Mouse (Mus musculus) stomach, embryonic 15.5 days (tissue): ENCODE results near the gene Smg1. TPM values are rescaled to one million over a fixed set of nuclear protein-coding genes. Genes with fewer than 3 reads are reported as not detected.

Experiments used
- ATAC-seq: fragments of 200-750 bp; cut with Nextera tagmentation; 2 replicates; pipeline ENCODE4 v1.8.0; 2017; ENCODE audit warnings: low read depth, moderate number of reproducible peaks, moderate TSS enrichment; ENCODE audit not compliant: insufficient read depth, low FRiP score
- H3K27ac ChIP-seq: fragments of 300-500 bp; sonication (generic); 2 replicates; pipeline ENCODE4 v1.5.1; 2015; ENCODE audit warnings: mild to moderate bottlenecking, inconsistent platforms
- H3K27me3 ChIP-seq: fragments of 300-500 bp; sonication (generic); replicated peaks from 2 replicates; pipeline ENCODE4 v1.6.1; 2015; ENCODE audit warnings: inconsistent platforms
- H3K36me3 ChIP-seq: fragments of 300-500 bp; sonication (generic); 2 replicates; pipeline ENCODE4 v1.6.1; 2015; ENCODE audit warnings: inconsistent platforms
- H3K4me1 ChIP-seq: fragments of 300-500 bp; sonication (generic); 2 replicates; pipeline ENCODE4 v1.6.1; 2015; ENCODE audit warnings: inconsistent platforms
- H3K4me2 ChIP-seq: fragments of 300-500 bp; sonication (generic); 2 replicates; pipeline ENCODE4 v1.6.1; 2015; ENCODE audit warnings: mild to moderate bottlenecking, inconsistent platforms
- H3K4me3 ChIP-seq: fragments of 300-500 bp; sonication (generic); replicated peaks from 2 replicates; pipeline ENCODE4 v1.5.1; 2015; ENCODE audit warnings: inconsistent platforms
- H3K9ac ChIP-seq: fragments of 300-500 bp; sonication (generic); 2 replicates; pipeline ENCODE4 v1.6.1; 2015; ENCODE audit warnings: inconsistent platforms
- H3K9me3 ChIP-seq: fragments of 300-500 bp; sonication (generic); 2 replicates; pipeline ENCODE4 v1.6.1; 2016; ENCODE audit warnings: inconsistent platforms
- WGBS: fragments of 180-500 bp; shearing (Covaris S2); methylation state at CpG from one replicate; pipeline ENCODE4 v1.1.7; 2015; 5-methylcytosine and 5-hydroxymethylcytosine counted together
- polyA plus RNA-seq: library from polyadenylated mRNA; unstranded; fragments of >200 nt; fragmentation: Nextera tagmentation; extraction: Ambion mirVana; gene quantifications from 2 replicates; pipeline ENCODE4 v1.2.1, GENCODE M21; 2015

The Smg1 gene
- polyA plus RNA-seq, 1 experiment from 2014 or later: 22.0 TPM

- WGBS: under 1% methylated on average over 50 of the region's 50 CpGs
Observed at GRCm38 (mm10) chr7:118242911-118243412, 508 bp downstream of the Smg1 start.

GRCm38 (mm10) chr7:118242309-118242708 lies 1.2 kb downstream of the Smg1 start:
- WGBS: 11% methylated on average over 6 of the region's 6 CpGs
- peak overlapping the region; percentile 93; the same call in 1 of the 2 replicates for H3K27ac ChIP-seq
- no peak for ATAC-seq

More at GRCm38 (mm10) chr7:118242911-118243412, 508 bp downstream of the Smg1 start:
- Histone ChIP-seq H3K27me3 (no peaks in the 10 kb centered on the region), H3K27ac (peak overlapping the region; percentile 93), H3K9me3 (no peaks in the 10 kb centered on the region), H3K9ac (peak overlapping the region; percentile 92), H3K36me3 (no peaks in the 10 kb centered on the region), H3K4me1 (0 out of 2 replicates have a peak, but pooled peaks cover 3% of the 10 kb centered on the region), H3K4me3 (peak overlapping the region; percentile 92), H3K4me2 (peak overlapping the region; percentile 52)
- ATAC-seq: peak; percentile 45; the same call in 1 of the 2 replicates

GRCm38 (mm10) chr7:118240402-118240801 lies 3.1 kb downstream of the Smg1 start:
- H3K9ac ChIP-seq: no peak overlapping the region
- no peak overlapping the region for H3K27ac ChIP-seq
- no peaks in the 10 kb centered on the region for H3K36me3 ChIP-seq
- H3K4me1 ChIP-seq: 0 out of 2 replicates have a peak, but pooled peaks cover 3% of the 10 kb centered on the region
- ATAC-seq: no peak
- H3K9me3 ChIP-seq: no peaks in the 10 kb centered on the region
- no peak overlapping the region for H3K4me3 ChIP-seq
- no peaks in the 10 kb centered on the region for H3K27me3 ChIP-seq
- H3K4me2 ChIP-seq: no peak overlapping the region

More at GRCm38 (mm10) chr7:118242309-118242708, 1.2 kb downstream of the Smg1 start:
- Histone ChIP-seq H3K4me3 (peak overlapping the region; percentile 92), H3K4me1 (0 out of 2 replicates have a peak, but pooled peaks cover 3% of the 10 kb centered on the region), H3K4me2 (peak overlapping the region; percentile 52), H3K9me3 (no peaks in the 10 kb centered on the region), H3K27me3 (no peaks in the 10 kb centered on the region), H3K9ac (peak overlapping the region; percentile 92), H3K36me3 (no peaks in the 10 kb centered on the region)

- Histone ChIP-seq H3K27me3 (no peaks in the 10 kb centered on the region), H3K9me3 (no peaks in the 10 kb centered on the region), H3K9ac (no peak overlapping the region), H3K27ac (no peak overlapping the region), H3K4me1 (0 out of 2 replicates have a peak, but pooled peaks cover 3% of the 10 kb centered on the region), H3K36me3 (no peaks in the 10 kb centered on the region), H3K4me2 (no peak overlapping the region), H3K4me3 (no peak overlapping the region)
- 80% methylated on average over 5 of the region's 5 CpGs for WGBS
- ATAC-seq: no peak
Observed at GRCm38 (mm10) chr7:118239996-118240395, 3.5 kb downstream of the Smg1 start.

- Histone ChIP-seq H3K9ac (no peak overlapping the region), H3K27ac (no peak overlapping the region), H3K36me3 (no peaks in the 10 kb centered on the region), H3K27me3 (no peaks in the 10 kb centered on the region), H3K9me3 (no peaks in the 10 kb centered on the region), H3K4me3 (no peak overlapping the region), H3K4me2 (no peak overlapping the region), H3K4me1 (no peaks in the 10 kb centered on the region)
- ATAC-seq: no peak
Observed at GRCm38 (mm10) chr7:118236949-118237348, 6.5 kb downstream of the Smg1 start.

- H3K9me3 ChIP-seq: no peaks in the 10 kb centered on the region
- WGBS: 97% methylated on average over 1 of the region's 1 CpGs
- H3K9ac ChIP-seq: no peak overlapping the region
- no peak overlapping the region for H3K4me2 ChIP-seq
- no peaks in the 10 kb centered on the region for H3K4me1 ChIP-seq
- no peaks in the 10 kb centered on the region for H3K36me3 ChIP-seq
- no peak for ATAC-seq
- no peak overlapping the region for H3K27ac ChIP-seq
- no peak overlapping the region for H3K4me3 ChIP-seq
- H3K27me3 ChIP-seq: no peaks in the 10 kb centered on the region
Observed at GRCm38 (mm10) chr7:118234236-118234635, 9.2 kb downstream of the Smg1 start.

- Histone ChIP-seq H3K4me3 (no peak overlapping the region), H3K27me3 (no peaks in the 10 kb centered on the region), H3K9ac (no peak overlapping the region), H3K36me3 (no peaks in the 10 kb centered on the region), H3K4me1 (no peaks in the 10 kb centered on the region), H3K9me3 (no peaks in the 10 kb centered on the region), H3K4me2 (no peak overlapping the region), H3K27ac (no peak overlapping the region)
- ATAC-seq: no peak
Observed at GRCm38 (mm10) chr7:118232613-118233012, 10.9 kb downstream of the Smg1 start.

GRCm38 (mm10) chr7:118219777-118220176 lies 23.7 kb downstream of the Smg1 start:
- H3K4me1 ChIP-seq: no peaks in the 10 kb centered on the region
- H3K27ac ChIP-seq: no peak overlapping the region
- H3K36me3 ChIP-seq: no peaks in the 10 kb centered on the region
- no peaks in the 10 kb centered on the region for H3K27me3 ChIP-seq
- no peak for ATAC-seq
- H3K9ac ChIP-seq: no peak overlapping the region
- 92% methylated on average over 2 of the region's 2 CpGs for WGBS
- no peak overlapping the region for H3K4me3 ChIP-seq
- no peak overlapping the region for H3K4me2 ChIP-seq
- H3K9me3 ChIP-seq: no peaks in the 10 kb centered on the region

- Histone ChIP-seq H3K4me1 (no peaks in the 10 kb centered on the region), H3K36me3 (peaks cover 15% of the 10 kb centered on the region), H3K4me3 (no peak overlapping the region), H3K27me3 (no peaks in the 10 kb centered on the region), H3K9me3 (no peaks in the 10 kb centered on the region), H3K4me2 (no peak overlapping the region), H3K9ac (no peak overlapping the region), H3K27ac (no peak overlapping the region)
- no peak for ATAC-seq
- 88% methylated on average over 2 of the region's 2 CpGs for WGBS
Observed at GRCm38 (mm10) chr7:118206396-118206795, 37.1 kb downstream of the Smg1 start.

- H3K27ac ChIP-seq: no peak overlapping the region
- peaks cover 10% of the 10 kb centered on the region for H3K36me3 ChIP-seq
- H3K4me3 ChIP-seq: no peak overlapping the region
- no peak overlapping the region for H3K4me2 ChIP-seq
- WGBS: 88% methylated on average over 4 of the region's 4 CpGs
- no peak for ATAC-seq
- H3K9ac ChIP-seq: no peak overlapping the region
- H3K9me3 ChIP-seq: no peaks in the 10 kb centered on the region
- H3K4me1 ChIP-seq: no peaks in the 10 kb centered on the region
- no peaks in the 10 kb centered on the region for H3K27me3 ChIP-seq
Observed at GRCm38 (mm10) chr7:118195756-118196155, 47.7 kb downstream of the Smg1 start.

GRCm38 (mm10) chr7:118185878-118186277 lies 57.6 kb downstream of the Smg1 start:
- no peak overlapping the region for H3K9ac ChIP-seq
- peaks cover 21% of the 10 kb centered on the region for H3K36me3 ChIP-seq
- 90% methylated on average over 4 of the region's 4 CpGs for WGBS
- ATAC-seq: no peak
- H3K4me3 ChIP-seq: no peak overlapping the region
- H3K9me3 ChIP-seq: no peaks in the 10 kb centered on the region
- H3K4me1 ChIP-seq: no peaks in the 10 kb centered on the region
- H3K27me3 ChIP-seq: no peaks in the 10 kb centered on the region
- H3K27ac ChIP-seq: no peak overlapping the region
- no peak overlapping the region for H3K4me2 ChIP-seq

GRCm38 (mm10) chr7:118184604-118185003 lies 58.9 kb downstream of the Smg1 start:
- H3K9ac ChIP-seq: no peak overlapping the region
- H3K4me3 ChIP-seq: no peak overlapping the region
- H3K9me3 ChIP-seq: no peaks in the 10 kb centered on the region
- peaks cover 22% of the 10 kb centered on the region for H3K36me3 ChIP-seq
- no peaks in the 10 kb centered on the region for H3K4me1 ChIP-seq
- no peak overlapping the region for H3K4me2 ChIP-seq
- no peak overlapping the region for H3K27ac ChIP-seq
- no peak for ATAC-seq
- H3K27me3 ChIP-seq: no peaks in the 10 kb centered on the region
- WGBS: 67% methylated on average over 1 of the region's 1 CpGs

- no peak overlapping the region for H3K9ac ChIP-seq
- H3K9me3 ChIP-seq: no peaks in the 10 kb centered on the region
- H3K36me3 ChIP-seq: peaks cover 23% of the 10 kb centered on the region
- no peak overlapping the region for H3K27ac ChIP-seq
- H3K4me2 ChIP-seq: no peak overlapping the region
- no peak overlapping the region for H3K4me3 ChIP-seq
- H3K4me1 ChIP-seq: no peaks in the 10 kb centered on the region
- no peak for ATAC-seq
- H3K27me3 ChIP-seq: no peaks in the 10 kb centered on the region
- 80% methylated on average over 3 of the region's 3 CpGs for WGBS
Observed at GRCm38 (mm10) chr7:118181123-118181522, 62.3 kb downstream of the Smg1 start.
